Mouse (Mus musculus) bone marrow, adult 2 months (tissue): Measurements from ENCODE around the gene Cdh23.

ENCODE experiments used
- CTCF ChIP-seq: fragments of 200-500 bp; IDR thresholded peaks from 2 replicates; pipeline ENCODE4 v1.5.1; 2011; ENCODE audit warnings: low read length, control low read depth; ENCODE audit not compliant: control insufficient read depth, insufficient read depth
- POLR2A ChIP-seq: fragments of 200-500 bp; IDR thresholded peaks from 2 replicates; pipeline ENCODE4 v1.6.1; 2011; ENCODE audit warnings: low read depth, mild to moderate bottlenecking, control low read depth, low read length, borderline replicate concordance; ENCODE audit not compliant: control insufficient read depth

DNA sequence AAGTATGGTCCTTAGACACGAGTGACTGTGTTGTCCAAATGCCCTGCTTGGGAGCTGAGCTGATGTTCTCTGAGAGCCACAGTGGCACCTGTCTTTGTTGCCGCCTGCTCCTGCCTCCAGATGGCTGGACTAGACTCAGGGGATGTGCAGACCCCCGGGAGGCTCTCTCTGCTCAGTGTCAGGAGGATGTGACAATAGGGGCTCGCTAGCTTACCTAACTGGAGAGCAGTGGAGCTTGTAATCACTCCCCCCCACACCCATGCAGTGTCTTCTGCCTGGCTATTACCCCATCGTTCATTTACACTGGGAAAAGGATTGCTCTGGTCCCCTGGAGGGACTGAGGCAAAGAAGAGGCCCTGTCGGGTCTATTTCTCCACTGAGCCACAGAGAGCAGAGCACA is 265.7 kb downstream of the Cdh23 start:
- TF ChIP-seq CTCF (no peak), POLR2A (no peak)
